Mouse (Mus musculus) forebrain, embryonic 14.5 days (tissue): ENCODE results near the gene Bend5. TPM values are rescaled to one million over a fixed set of nuclear protein-coding genes. Genes with fewer than 3 reads are reported as not detected.

ENCODE experiments used
- ATAC-seq: fragments of 200-750 bp; cut with Nextera tagmentation; 2 replicates; pipeline ENCODE4 v1.8.0; 2017; ENCODE audit warnings: mild to moderate bottlenecking, moderate library complexity
- DNase-seq: peaks from one replicate; pipeline ENCODE4 v3.0.0-alpha.2; 2015; ENCODE audit warnings: low spot score
- H3K27ac ChIP-seq: fragments of 300-500 bp; sonication (generic); 2 replicates; pipeline ENCODE4 v1.5.1; 2014; ENCODE audit warnings: low read depth, mild to moderate bottlenecking, control low read depth, low read length, moderate library complexity
- H3K27me3 ChIP-seq: fragments of 300-500 bp; sonication (generic); replicated peaks from 2 replicates; pipeline ENCODE4 v1.6.1; 2014; ENCODE audit warnings: low read length, control low read depth, mixed read lengths; ENCODE audit not compliant: control insufficient read depth, insufficient read depth
- H3K36me3 ChIP-seq: fragments of 300-500 bp; sonication (generic); 2 replicates; pipeline ENCODE4 v1.6.1; 2014; ENCODE audit warnings: low read length, control low read depth; ENCODE audit not compliant: control insufficient read depth, insufficient read depth
- H3K4me1 ChIP-seq: fragments of 300-500 bp; sonication (generic); 2 replicates; pipeline ENCODE4 v1.6.1; 2014; ENCODE audit warnings: antibody characterized with exemption, low read length, control low read depth; ENCODE audit not compliant: control insufficient read depth, insufficient read depth
- H3K4me2 ChIP-seq: fragments of 300-500 bp; sonication (generic); 2 replicates; pipeline ENCODE4 v1.6.1; 2014; ENCODE audit warnings: mild to moderate bottlenecking, control low read depth, low read length
- H3K4me3 ChIP-seq: fragments of 300-500 bp; sonication (generic); 2 replicates; pipeline ENCODE4 v1.5.1; 2014; ENCODE audit warnings: low read depth, low read length, control low read depth
- H3K9ac ChIP-seq: fragments of 300-500 bp; sonication (generic); 2 replicates; pipeline ENCODE4 v1.6.1; 2014; ENCODE audit warnings: mild to moderate bottlenecking, low read length, control low read depth, moderate library complexity
- H3K9me3 ChIP-seq: fragments of 300-500 bp; sonication (generic); replicated peaks from 2 replicates; pipeline ENCODE4 v1.6.1; 2016; ENCODE audit warnings: low read length, control low read depth, mixed read lengths; ENCODE audit not compliant: control insufficient read depth
- WGBS: fragments of 180-500 bp; shearing (Covaris S2); extraction: QIAGEN DNeasy Blood & Tissue Kit; methylation state at CpG from one replicate; pipeline ENCODE4 v1.1.7; 2014; 5-methylcytosine and 5-hydroxymethylcytosine counted together
- polyA plus RNA-seq: library from polyadenylated mRNA; unstranded; fragments of >200 nt; fragmentation: Nextera tagmentation; extraction: Ambion mirVana; gene quantifications from 2 replicates; pipeline ENCODE4 v1.2.1, GENCODE M21; 2014

Bend5 gene
- polyA plus RNA-seq, 1 experiment from 2014 or later: 69.2 TPM

- H3K27ac ChIP-seq: no peak overlapping the region
- H3K9ac ChIP-seq: no peak overlapping the region
- DNase-seq (no peak), ATAC-seq (no peak)
- H3K27me3 ChIP-seq: no peaks in the 10 kb centered on the region
- H3K4me1 ChIP-seq: peaks cover 6% of the 10 kb centered on the region
- no peaks in the 10 kb centered on the region for H3K9me3 ChIP-seq
- no peak overlapping the region for H3K4me3 ChIP-seq
- H3K36me3 ChIP-seq: no peaks in the 10 kb centered on the region
- H3K4me2 ChIP-seq: no peak overlapping the region
- WGBS: 91% methylated on average over 4 of the region's 4 CpGs
Measured at GRCm38 (mm10) chr4:111410731-111411130, 4.1 kb upstream of the Bend5 start.

DNA sequence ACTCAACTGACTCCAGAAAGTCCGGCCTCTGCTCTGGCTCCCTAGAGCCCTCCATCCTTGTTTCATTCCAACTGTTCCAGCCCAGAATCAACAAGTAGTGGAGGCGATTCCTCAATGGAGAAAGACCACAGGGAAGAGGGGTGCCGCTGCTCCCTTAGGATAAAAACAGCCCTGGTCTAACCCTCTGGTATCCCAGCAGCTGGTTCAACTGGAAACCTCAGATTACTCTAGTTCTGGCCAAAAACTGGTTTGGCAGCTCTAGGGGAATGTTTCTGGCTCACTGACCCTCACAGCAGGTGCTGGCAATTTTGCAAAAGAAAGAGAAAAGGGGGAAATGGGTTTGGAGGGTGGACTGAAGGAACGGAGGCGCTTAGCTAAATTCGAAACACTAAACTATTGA lies 407 bp upstream of the Bend5 start:
- H3K4me1 ChIP-seq: peaks cover 13% of the 10 kb centered on the region
- peak overlapping the region; percentile 81 for H3K4me3 ChIP-seq
- H3K9ac ChIP-seq: peak overlapping the region; percentile 99
- ATAC-seq: peak; percentile 35
- WGBS: 0% methylated on average over 6 of the region's 6 CpGs
- no peaks in the 10 kb centered on the region for H3K27me3 ChIP-seq
- peak overlapping the region; percentile 89; the same call in 1 of the 2 replicates for H3K27ac ChIP-seq
- peak overlapping the region; percentile 77 for H3K4me2 ChIP-seq
- H3K9me3 ChIP-seq: no peaks in the 10 kb centered on the region
- H3K36me3 ChIP-seq: 0 out of 2 replicates have a peak, but pooled peaks cover 4% of the 10 kb centered on the region
- no peak for DNase-seq

- H3K27me3 ChIP-seq: no peaks in the 10 kb centered on the region
- no peak for ATAC-seq
- H3K9ac ChIP-seq: peak overlapping the region; percentile 99
- DNase-seq: no peak
- 74% methylated on average over 3 of the region's 3 CpGs for WGBS
- 0 out of 2 replicates have a peak, but pooled peaks cover 4% of the 10 kb centered on the region for H3K36me3 ChIP-seq
- H3K9me3 ChIP-seq: no peaks in the 10 kb centered on the region
- H3K27ac ChIP-seq: no peak overlapping the region
- H3K4me3 ChIP-seq: peak overlapping the region; percentile 81
- H3K4me2 ChIP-seq: peak overlapping the region; percentile 77
- peaks cover 13% of the 10 kb centered on the region for H3K4me1 ChIP-seq
Measured at GRCm38 (mm10) chr4:111416126-111416525, 1.3 kb downstream of the Bend5 start.

GRCm38 (mm10) chr4:111416551-111416950 lies 1.7 kb downstream of the Bend5 start:
- peak overlapping the region; percentile 77 for H3K4me2 ChIP-seq
- no peak overlapping the region for H3K27ac ChIP-seq
- H3K4me3 ChIP-seq: peak overlapping the region; percentile 81; the same call in 1 of the 2 replicates
- H3K4me1 ChIP-seq: peaks cover 13% of the 10 kb centered on the region
- no peak for ATAC-seq
- no peaks in the 10 kb centered on the region for H3K27me3 ChIP-seq
- 0 out of 2 replicates have a peak, but pooled peaks cover 4% of the 10 kb centered on the region for H3K36me3 ChIP-seq
- 28% methylated on average over 3 of the region's 3 CpGs for WGBS
- no peaks in the 10 kb centered on the region for H3K9me3 ChIP-seq
- no peak for DNase-seq
- H3K9ac ChIP-seq: peak overlapping the region; percentile 99; the same call in 1 of the 2 replicates

DNA sequence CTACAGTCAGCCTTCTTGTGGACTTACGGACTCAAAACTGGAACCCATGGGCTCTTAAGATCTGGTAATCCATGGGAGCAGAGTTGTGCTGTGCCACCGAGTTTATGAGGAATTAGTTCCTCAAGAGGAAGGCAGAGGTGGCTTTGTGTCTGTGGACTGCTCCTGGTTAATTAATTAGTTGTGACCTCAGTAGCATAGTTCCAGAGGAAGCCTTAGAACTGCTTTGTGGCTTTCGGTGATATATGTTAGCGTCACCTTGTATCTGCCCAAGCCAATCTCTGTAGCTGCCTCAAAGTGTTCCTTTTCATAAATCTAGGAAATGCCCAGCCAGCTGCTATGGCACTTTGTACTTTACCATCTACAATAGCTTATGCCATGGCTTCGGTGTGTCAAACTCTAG lies 2.9 kb downstream of the Bend5 start:
- no peak overlapping the region for H3K4me3 ChIP-seq
- no peak overlapping the region for H3K27ac ChIP-seq
- H3K9ac ChIP-seq: no peak overlapping the region
- peaks cover 13% of the 10 kb centered on the region for H3K4me1 ChIP-seq
- H3K9me3 ChIP-seq: no peaks in the 10 kb centered on the region
- DNase-seq (no peak), ATAC-seq (no peak)
- H3K4me2 ChIP-seq: no peak overlapping the region
- 81% methylated on average over 5 of the region's 5 CpGs for WGBS
- H3K27me3 ChIP-seq: no peaks in the 10 kb centered on the region
- 0 out of 2 replicates have a peak, but pooled peaks cover 4% of the 10 kb centered on the region for H3K36me3 ChIP-seq

GRCm38 (mm10) chr4:111419476-111419875 lies 4.7 kb downstream of the Bend5 start:
- Histone ChIP-seq H3K4me2 (no peak overlapping the region), H3K9ac (no peak overlapping the region), H3K9me3 (no peaks in the 10 kb centered on the region), H3K27me3 (no peaks in the 10 kb centered on the region), H3K36me3 (0 out of 2 replicates have a peak, but pooled peaks cover 4% of the 10 kb centered on the region), H3K4me1 (peaks cover 9% of the 10 kb centered on the region), H3K4me3 (no peak overlapping the region), H3K27ac (no peak overlapping the region)
- ATAC-seq: no peak
- DNase-seq: no peak
- WGBS: 80% methylated on average over 1 of the region's 1 CpGs

DNA sequence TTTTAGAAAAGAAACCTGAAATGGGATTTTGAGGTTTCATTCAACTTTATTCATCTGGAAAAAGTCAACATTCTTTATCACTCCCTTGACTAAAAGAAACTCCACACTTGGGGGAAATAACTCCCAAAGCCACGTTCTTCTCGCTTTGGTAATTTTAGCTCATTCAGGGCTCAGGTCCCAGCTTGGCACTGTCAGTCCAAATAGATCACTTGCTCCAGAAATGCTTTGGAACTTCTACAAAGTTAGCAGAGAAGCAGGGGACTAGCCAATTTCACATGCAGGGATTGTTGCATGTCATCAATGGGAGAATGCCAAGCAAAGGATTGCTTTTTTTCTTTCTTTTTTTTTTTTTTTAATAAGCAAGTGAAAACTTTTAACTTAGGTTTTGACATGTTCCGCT lies 5.2 kb downstream of the Bend5 start:
- ATAC-seq (no peak), DNase-seq (peak; percentile 19)
- H3K4me1 ChIP-seq: peaks cover 9% of the 10 kb centered on the region
- no peaks in the 10 kb centered on the region for H3K9me3 ChIP-seq
- no peak overlapping the region for H3K4me3 ChIP-seq
- H3K27ac ChIP-seq: no peak overlapping the region
- 89% methylated on average over 3 of the region's 3 CpGs for WGBS
- no peak overlapping the region for H3K9ac ChIP-seq
- no peaks in the 10 kb centered on the region for H3K27me3 ChIP-seq
- H3K36me3 ChIP-seq: 0 out of 2 replicates have a peak, but pooled peaks cover 7% of the 10 kb centered on the region
- no peak overlapping the region for H3K4me2 ChIP-seq

DNA sequence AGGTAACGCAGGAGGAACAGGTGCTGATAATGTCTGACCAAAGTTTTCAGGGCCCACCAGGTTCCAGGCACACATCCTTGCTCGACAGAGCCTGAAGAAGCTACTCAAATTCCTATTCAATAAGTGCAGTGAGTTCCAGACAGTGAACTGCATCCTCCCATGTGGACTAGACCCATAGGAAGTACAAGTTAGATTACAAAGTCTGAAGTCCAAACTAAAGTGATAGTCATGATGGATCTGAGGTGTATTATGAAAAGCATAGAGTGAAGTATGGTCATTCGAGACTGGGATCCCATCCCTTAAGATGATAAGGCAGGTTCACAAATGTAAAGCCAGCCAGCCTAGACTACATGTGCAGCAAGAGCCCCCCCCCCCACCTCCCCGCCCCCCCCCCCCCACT lies 6.1 kb downstream of the Bend5 start:
- 84% methylated on average over 4 of the region's 4 CpGs for WGBS
- no peak for ATAC-seq
- Histone ChIP-seq H3K4me2 (no peak overlapping the region), H3K9ac (no peak overlapping the region), H3K4me1 (peaks cover 4% of the 10 kb centered on the region), H3K36me3 (0 out of 2 replicates have a peak, but pooled peaks cover 12% of the 10 kb centered on the region), H3K27me3 (no peaks in the 10 kb centered on the region), H3K9me3 (no peaks in the 10 kb centered on the region), H3K4me3 (no peak overlapping the region), H3K27ac (no peak overlapping the region)
- DNase-seq: no peak

- no peaks in the 10 kb centered on the region for H3K9me3 ChIP-seq
- no peak overlapping the region for H3K27ac ChIP-seq
- no peak overlapping the region for H3K9ac ChIP-seq
- H3K4me1 ChIP-seq: no peaks in the 10 kb centered on the region; the same call in 1 of the 2 replicates
- 90% methylated on average over 6 of the region's 6 CpGs for WGBS
- ATAC-seq (no peak), DNase-seq (no peak)
- H3K27me3 ChIP-seq: no peaks in the 10 kb centered on the region
- H3K4me2 ChIP-seq: no peak overlapping the region
- 0 out of 2 replicates have a peak, but pooled peaks cover 12% of the 10 kb centered on the region for H3K36me3 ChIP-seq
- H3K4me3 ChIP-seq: no peak overlapping the region
Measured at GRCm38 (mm10) chr4:111421785-111422184, 7.0 kb downstream of the Bend5 start.
